8 mouse cellular contexts compared by ENCODE assay signal in the genomic region with DNA sequence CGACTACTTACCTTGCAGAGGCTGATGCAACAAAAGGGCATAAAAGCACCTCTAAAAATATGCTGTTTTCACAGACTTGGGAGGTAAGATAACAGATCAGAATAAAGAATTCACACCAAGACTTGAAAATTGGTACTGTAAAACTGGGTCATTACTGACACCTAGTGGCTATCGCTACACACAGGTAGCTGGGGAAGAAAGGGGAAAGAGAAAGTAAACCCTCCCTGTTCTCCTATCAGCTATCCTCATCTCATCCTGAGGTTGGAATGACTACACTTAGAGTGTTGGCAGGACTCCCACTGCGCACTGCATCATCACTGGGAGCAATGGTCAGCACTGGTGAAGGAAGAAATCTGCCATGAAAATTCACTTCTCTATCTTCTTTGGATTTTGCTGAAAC. TPM values are rescaled to one million over a fixed set of nuclear protein-coding genes. Genes with fewer than 3 reads are reported as not detected.
A peak's percentile ranks its signal among the peaks of the same experiment; 100 is the strongest.
DNase-seq lines count a peak whose midpoint lies in the region; ATAC-seq lines count a peak whose summit lies in the region.

No protein-coding gene starts in this region.

- no peak overlapping the region for H3K9ac ChIP-seq in forebrain, embryonic 11.5 days (ENCODE audit: low read length)
- no peak overlapping the region for H3K9ac ChIP-seq in forebrain, embryonic 12.5 days

- no peak for DNase-seq in forebrain, embryonic 11.5 days (ENCODE audit: low spot score)
- DNase-seq in forebrain, embryonic 10.5 days (ENCODE audit: extremely low spot score, low spot score) = no peak
- DNase-seq in urinary bladder, postnatal 14 days (ENCODE audit: low spot score) = peak; percentile 28
- no peak for DNase-seq in urinary bladder, adult 2 months (ENCODE audit: low spot score)
- DNase-seq in kidney, adult 9 months = peak; percentile 72
- peak; percentile 14 for DNase-seq in thymus, postnatal 4 days

- no peaks in the 10 kb centered on the region for H3K27me3 ChIP-seq in forebrain, embryonic 11.5 days (ENCODE audit: control insufficient read depth, insufficient read depth, low read length)
- no peaks in the 10 kb centered on the region for H3K27me3 ChIP-seq in forebrain, embryonic 10.5 days (ENCODE audit: poor library complexity, severe bottlenecking)
- H3K27me3 ChIP-seq in forebrain, embryonic 12.5 days = no peaks in the 10 kb centered on the region

- WGBS in forebrain, embryonic 11.5 days = 52% methylated on average over 3 of the region's 3 CpGs
- WGBS in forebrain, embryonic 10.5 days = 43% methylated on average over 3 of the region's 3 CpGs
- 41% methylated on average over 3 of the region's 3 CpGs for WGBS in forebrain, embryonic 12.5 days

- no peaks in the 10 kb centered on the region for H3K9me3 ChIP-seq in forebrain, embryonic 11.5 days (ENCODE audit: control insufficient read depth, low read length)
- no peaks in the 10 kb centered on the region for H3K9me3 ChIP-seq in forebrain, embryonic 10.5 days
- no peaks in the 10 kb centered on the region for H3K9me3 ChIP-seq in forebrain, embryonic 12.5 days

- 0 out of 2 replicates have a peak, but pooled peaks have one; percentile 51 for ATAC-seq in forebrain, embryonic 11.5 days (replicated peaks; ENCODE audit: low FRiP score)
- ATAC-seq in forebrain, embryonic 12.5 days (ENCODE audit: low FRiP score) = peak; percentile 49; the same call in 1 of the 2 replicates
- ATAC-seq in megakaryocyte-erythroid progenitor cell, adult 5-6 weeks (replicated peaks; ENCODE audit: low FRiP score, low TSS enrichment, poor library complexity, severe bottlenecking) = peak; percentile 83

- no peak overlapping the region for H3K4me2 ChIP-seq in forebrain, embryonic 11.5 days (ENCODE audit: low read depth, low read length, severe bottlenecking)
- H3K4me2 ChIP-seq in forebrain, embryonic 12.5 days = no peak overlapping the region

- H3K4me1 ChIP-seq in forebrain, embryonic 11.5 days (replicated peaks; ENCODE audit: control insufficient read depth, insufficient read depth, low read length) = no peaks in the 10 kb centered on the region
- no peaks in the 10 kb centered on the region for H3K4me1 ChIP-seq in forebrain, embryonic 10.5 days
- H3K4me1 ChIP-seq in forebrain, embryonic 12.5 days = no peaks in the 10 kb centered on the region

- H3K4me3 ChIP-seq in forebrain, embryonic 11.5 days (ENCODE audit: low read depth, low read length) = no peak overlapping the region
- H3K4me3 ChIP-seq in forebrain, embryonic 10.5 days = no peak overlapping the region
- H3K4me3 ChIP-seq in forebrain, embryonic 12.5 days (replicated peaks) = no peak overlapping the region

- no peak overlapping the region for H3K27ac ChIP-seq in forebrain, embryonic 11.5 days (ENCODE audit: low read depth, low read length)
- H3K27ac ChIP-seq in forebrain, embryonic 10.5 days = no peak overlapping the region
- no peak overlapping the region for H3K27ac ChIP-seq in forebrain, embryonic 12.5 days

- H3K36me3 ChIP-seq in forebrain, embryonic 11.5 days (ENCODE audit: control insufficient read depth, insufficient read depth, low read length) = no peaks in the 10 kb centered on the region
- peaks cover 7% of the 10 kb centered on the region for H3K36me3 ChIP-seq in forebrain, embryonic 10.5 days (replicated peaks)
- no peaks in the 10 kb centered on the region for H3K36me3 ChIP-seq in forebrain, embryonic 12.5 days (replicated peaks)

RNA-seq across cellular contexts. Expression of a gene that starts 16.4 kb away (rescaled TPM):
- 6.0 and 6.5 TPM in 2 replicates for polyA plus RNA-seq in forebrain, embryonic 11.5 days (2014; fragmentation: Nextera tagmentation; extraction: Ambion mirVana)
- polyA plus RNA-seq in forebrain, embryonic 10.5 days (2016; fragmentation: Nextera tagmentation; extraction: Ambion mirVana) = 5.0 and 5.1 TPM in 2 replicates
- 25.8 and 31.1 TPM in 2 replicates for polyA plus RNA-seq in urinary bladder, adult 2 months (2012; rRNA removed)
- 4.6 and 4.9 TPM in 2 replicates for polyA plus RNA-seq in forebrain, embryonic 12.5 days (2016; fragmentation: Nextera tagmentation; extraction: Ambion mirVana)
- total RNA-seq in megakaryocyte-erythroid progenitor cell, adult 5-6 weeks (2014; fragmentation: Nextera tagmentation) = 1.1 TPM in 1 of 2 replicates, not detected in the other
- 1.2 and 3.9 TPM in 2 replicates for total RNA-seq in megakaryocyte-erythroid progenitor cell, adult 5-6 weeks (2017)

RNA-seq across cellular contexts. Expression of a gene that starts 22.0 kb away (rescaled TPM):
- 54.4 and 55.6 TPM in 2 replicates for polyA plus RNA-seq in forebrain, embryonic 11.5 days (2014; fragmentation: Nextera tagmentation; extraction: Ambion mirVana)
- polyA plus RNA-seq in forebrain, embryonic 10.5 days (2016; fragmentation: Nextera tagmentation; extraction: Ambion mirVana) = 57.6 and 58.6 TPM in 2 replicates
- 13.1 and 16.1 TPM in 2 replicates for polyA plus RNA-seq in urinary bladder, adult 2 months (2012; rRNA removed)
- polyA plus RNA-seq in forebrain, embryonic 12.5 days (2016; fragmentation: Nextera tagmentation; extraction: Ambion mirVana) = 49.1 and 50.9 TPM in 2 replicates
- 2.9 and 4.4 TPM in 2 replicates for total RNA-seq in megakaryocyte-erythroid progenitor cell, adult 5-6 weeks (2014; fragmentation: Nextera tagmentation)
- 9.3 and 13.8 TPM in 2 replicates for total RNA-seq in megakaryocyte-erythroid progenitor cell, adult 5-6 weeks (2017)

Comparison
In these comparisons a context has a peak if more than half of its experiments do, and no peak if none do; other contexts are left out.
1. DNase-seq: peak in urinary bladder, postnatal 14 days (single experiment), kidney, adult 9 months (single experiment) and thymus, postnatal 4 days (single experiment); none in forebrain, embryonic 11.5 days (single experiment), forebrain, embryonic 10.5 days (single experiment) and urinary bladder, adult 2 months (single experiment).
2. Peak in every context shown above with its lines, with median percentiles within 50 percentile points of each other: ATAC-seq.